Mouse (Mus musculus) kidney, postnatal 14 days (tissue): ENCODE measurements around the gene Fan1.
A peak's percentile ranks its signal among the peaks of the same experiment; 100 is the strongest.

Experiments
- DNase-seq: peaks from one replicate; pipeline ENCODE4 v3.0.0; 2022; ENCODE audit warnings: mixed read lengths

Gene Fan1

GRCm38 (mm10) chr7:64373830-64374562 lies at the start of gene Fan1:
Gene Fan1, minus strand, starts transcription at chr7:64374095.
- peak; percentile 89 for DNase-seq

DNA sequence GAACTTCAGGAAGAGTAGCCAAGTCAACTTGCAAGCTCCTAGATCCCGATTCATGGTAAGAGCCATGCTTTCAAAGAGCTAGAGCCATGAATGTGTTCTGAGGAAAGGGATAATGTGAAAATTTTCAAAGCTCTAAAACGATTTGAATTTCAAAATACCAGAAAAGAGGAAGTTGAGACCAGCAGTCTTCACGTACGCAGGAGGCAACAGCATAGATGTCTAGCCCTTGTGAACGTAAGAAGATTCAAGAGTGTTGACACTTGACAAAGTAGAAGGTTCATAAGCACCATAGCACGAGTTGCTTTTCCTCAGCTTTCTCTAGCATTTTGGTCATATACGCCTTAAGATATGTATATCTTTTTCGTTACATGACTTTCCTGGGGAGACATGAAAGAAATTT lies 30.1 kb upstream of the Fan1 start:
- DNase-seq = no peak

DNA sequence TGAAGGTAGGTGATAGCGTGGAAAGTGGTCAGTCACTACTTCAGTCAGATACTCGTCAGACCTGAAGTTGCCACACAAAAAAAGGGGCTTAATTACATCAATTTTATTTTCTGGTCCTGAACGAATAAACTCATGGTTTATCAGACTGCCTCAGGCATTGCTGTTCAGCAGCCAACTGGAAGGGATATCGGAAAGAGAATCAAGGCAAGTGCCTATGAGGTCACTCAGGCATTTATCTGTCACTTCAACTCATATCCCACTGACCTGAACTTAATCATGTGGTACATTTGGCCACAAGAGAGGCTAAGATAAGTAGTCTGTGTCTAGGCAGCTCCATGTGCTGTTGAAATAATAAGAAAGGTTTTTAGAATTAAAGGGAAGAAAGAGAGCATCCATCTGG lies 28.6 kb upstream of the Fan1 start:
- no peak for DNase-seq

GRCm38 (mm10) chr7:64400725-64401124 lies 26.8 kb upstream of the Fan1 start:
- DNase-seq = no peak

- no peak for DNase-seq
Observed at GRCm38 (mm10) chr7:64392819-64393151, 18.9 kb upstream of the Fan1 start.

- peak; percentile 98 for DNase-seq
Observed at GRCm38 (mm10) chr7:64392122-64392818, 18.4 kb upstream of the Fan1 start, which contains the start of the genes Mphosph10 and Mcee. Gene Mphosph10, minus strand, starts transcription at chr7:64392268. Gene Mcee, plus strand, starts transcription at chr7:64392607.

- peak; percentile 11 for DNase-seq
Observed at GRCm38 (mm10) chr7:64391479-64391878, 17.6 kb upstream of the Fan1 start.

- no peak for DNase-seq
Observed at GRCm38 (mm10) chr7:64373147-64373829, 607 bp downstream of the Fan1 start.

GRCm38 (mm10) chr7:64371940-64372878 lies 1.7 kb downstream of the Fan1 start:
- DNase-seq = no peak

GRCm38 (mm10) chr7:64369841-64370240 lies 4.1 kb downstream of the Fan1 start:
- no peak for DNase-seq

- DNase-seq = no peak
Observed at GRCm38 (mm10) chr7:64365863-64366262, 8.0 kb downstream of the Fan1 start.

GRCm38 (mm10) chr7:64360586-64360945 lies 13.3 kb downstream of the Fan1 start:
- no peak for DNase-seq

- no peak for DNase-seq
Observed at GRCm38 (mm10) chr7:64359943-64360585, 13.8 kb downstream of the Fan1 start.

- no peak for DNase-seq
Observed at GRCm38 (mm10) chr7:64358666-64359065, 15.2 kb downstream of the Fan1 start.

GRCm38 (mm10) chr7:64357405-64357804 lies 16.5 kb downstream of the Fan1 start:
- DNase-seq = peak; percentile 55

DNA sequence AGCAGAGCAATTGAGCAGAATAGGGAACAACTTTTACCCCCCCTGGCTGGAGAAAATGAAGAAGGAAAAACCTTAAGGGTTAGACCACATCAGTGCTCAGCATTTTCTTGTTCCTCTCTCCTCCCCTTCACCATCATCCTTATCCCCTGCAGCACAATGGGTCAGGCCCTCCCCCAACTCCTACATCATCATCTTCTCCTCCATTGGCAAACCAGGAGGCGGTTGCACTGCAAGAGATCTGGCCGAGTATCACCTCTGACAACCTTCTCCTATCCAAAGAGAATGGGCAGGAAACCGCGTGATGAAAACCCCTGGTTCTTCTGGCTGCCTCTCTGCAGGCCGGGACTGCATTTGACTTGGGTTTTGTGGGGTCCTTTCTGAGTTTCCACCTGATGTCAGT lies 17.2 kb downstream of the Fan1 start:
- DNase-seq = no peak

DNA sequence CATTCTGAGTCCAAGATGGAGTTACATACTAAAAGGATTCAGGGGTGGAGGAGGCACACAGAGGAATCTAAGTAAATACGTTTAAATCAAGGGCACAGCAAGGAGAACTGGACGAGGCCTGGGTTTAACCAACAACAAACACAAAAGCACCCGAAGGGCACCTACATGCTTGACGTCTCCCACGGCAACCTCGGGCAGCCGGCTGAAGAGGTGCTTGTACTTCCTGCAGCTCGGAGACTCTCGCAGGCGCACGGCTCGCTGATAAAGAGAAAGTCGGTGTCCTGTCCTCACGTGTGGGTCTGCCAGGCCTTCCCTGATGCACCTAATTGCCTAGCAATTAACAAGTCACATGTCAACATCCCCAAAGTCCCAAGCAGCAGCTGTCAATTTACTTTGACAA lies 19.7 kb downstream of the Fan1 start:
- DNase-seq = no peak

DNA sequence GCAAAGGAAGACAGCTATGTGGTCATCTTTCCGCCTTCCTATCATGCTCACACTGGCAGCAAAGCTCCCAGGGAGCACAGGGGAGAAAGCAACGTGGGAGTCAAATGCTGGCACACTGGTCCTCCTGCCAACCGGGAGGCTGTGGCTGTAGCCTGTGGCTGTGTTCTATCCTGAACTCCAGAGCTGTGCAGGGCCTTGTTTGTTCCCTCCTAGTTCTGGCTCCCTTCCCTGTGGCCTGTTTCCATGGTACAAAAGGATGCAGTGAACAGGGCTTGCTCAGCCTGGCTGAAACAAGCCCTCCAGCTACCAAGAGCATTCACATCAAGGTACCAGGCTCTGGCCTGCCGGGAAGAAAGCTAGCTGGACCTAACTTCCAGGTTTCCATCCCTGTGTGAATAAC lies 22.8 kb downstream of the Fan1 start:
- peak; percentile 17 for DNase-seq

DNA sequence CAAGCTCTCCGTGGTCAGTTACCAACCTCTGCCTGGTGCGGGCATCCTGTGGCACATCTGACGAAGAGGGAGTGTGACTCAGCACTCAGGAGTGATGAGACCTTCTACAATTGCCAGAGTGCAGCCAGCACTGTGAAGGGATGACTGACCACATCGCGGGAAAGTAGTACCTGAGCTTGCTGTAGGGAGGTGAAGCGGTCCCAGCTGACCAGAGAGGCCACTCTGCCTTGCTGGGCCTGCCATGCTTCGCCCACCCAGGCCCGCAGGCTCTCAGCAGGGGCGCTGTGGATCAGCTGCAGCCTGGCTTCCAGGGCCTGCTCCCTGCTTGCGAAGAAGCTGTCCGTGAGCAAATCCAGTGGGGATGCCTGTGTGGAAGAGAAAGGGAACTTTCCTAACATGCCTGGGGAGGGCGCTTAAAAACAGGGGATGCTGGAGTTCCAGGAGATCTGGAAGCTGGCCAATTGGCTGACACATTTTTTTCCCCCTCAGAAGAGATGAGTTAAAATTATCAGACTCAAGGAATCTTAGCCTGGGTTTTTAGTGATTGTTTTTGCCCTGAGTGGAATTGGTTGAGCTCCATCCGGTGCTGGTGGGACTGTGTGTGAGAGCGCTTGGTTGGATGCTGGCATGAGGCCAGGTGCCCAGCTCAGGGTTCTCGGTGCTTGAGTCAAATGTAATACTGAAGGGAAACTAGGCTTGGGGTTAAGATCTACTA lies 24.6 kb downstream of the Fan1 start:
- peak; percentile 36 for DNase-seq

DNA sequence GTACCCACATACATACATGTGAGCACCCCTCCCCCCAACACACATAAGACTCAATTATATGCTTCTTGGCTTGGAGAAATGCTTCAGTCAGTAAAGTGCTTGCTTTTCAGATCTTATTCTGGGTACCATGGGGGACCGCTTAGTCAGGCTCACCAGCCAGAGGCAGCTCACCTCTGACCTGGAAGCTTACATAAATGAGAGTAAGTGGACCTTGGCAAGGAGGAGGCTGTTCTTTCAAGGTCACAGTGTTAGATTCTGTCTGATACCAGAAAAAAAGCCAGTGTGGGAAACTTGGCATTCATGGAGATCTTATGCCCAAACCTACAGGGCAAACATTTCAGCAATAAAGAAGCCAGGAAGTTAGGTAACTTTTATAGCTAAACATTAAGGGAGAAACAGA lies 26.1 kb downstream of the Fan1 start:
- DNase-seq = peak; percentile 25

DNA sequence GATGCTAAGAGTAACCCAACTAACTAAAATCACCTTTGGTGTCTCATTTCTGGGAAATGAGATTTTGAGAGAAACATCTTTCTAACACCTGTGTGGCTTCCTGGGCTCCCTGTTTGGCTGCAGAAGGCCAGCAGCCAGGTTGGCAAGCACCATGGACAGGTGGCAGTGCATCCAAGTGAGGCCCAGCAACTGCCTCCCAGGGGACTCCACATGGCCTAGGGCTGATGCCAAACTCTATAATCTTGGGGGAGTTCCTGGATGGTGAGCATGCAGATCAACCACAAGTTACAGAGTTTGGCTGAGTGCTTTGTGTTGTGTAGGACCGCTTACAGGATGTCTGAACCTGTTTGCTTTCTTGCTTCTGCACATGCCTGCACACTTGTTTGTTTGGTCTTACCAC lies 41.2 kb downstream of the Fan1 start:
- no peak for DNase-seq

- DNase-seq = no peak
Observed at GRCm38 (mm10) chr7:64331309-64331708, 42.6 kb downstream of the Fan1 start.
